Comparison of ENCODE assay signal across 8 mouse cellular contexts in genomic region chr8:8620536-8620935, GRCm38 (mm10). TPM values are rescaled to one million over a fixed set of nuclear protein-coding genes. Genes with fewer than 3 reads are reported as not detected.
DNase-seq lines count a peak whose midpoint lies in the region; ATAC-seq lines count a peak whose summit lies in the region.
"Had no signal": no experiment of that assay in that cellular context is flagged by ENCODE, and none has a peak within 500 bp of the region (broad histone marks: within the 10 kb centered on the region; RNA-seq: fewer than 3 reads in every experiment).

No protein-coding gene starts in this region.

- no peaks in the 10 kb centered on the region for H3K9me3 ChIP-seq in lung, embryonic 15.5 days
- H3K9me3 ChIP-seq in forebrain, embryonic 12.5 days: no peaks in the 10 kb centered on the region

- DNase-seq in lung, postnatal 25 days (ENCODE audit: low spot score): no peak
- peak; percentile 44 for DNase-seq in ZHBTc4 (ENCODE audit: low read depth, low spot score)
- peak; percentile 57 to 69 for DNase-seq in right cerebral cortex, postnatal 10 days (ENCODE audit: low spot score in 2 of 2)
- DNase-seq in urinary bladder, postnatal 14 days (ENCODE audit: low spot score): no peak
- DNase-seq: thymus, postnatal 36 days had no signal

- H3K4me3 ChIP-seq in lung, embryonic 15.5 days: no peak overlapping the region
- H3K4me3 ChIP-seq in forebrain, embryonic 12.5 days (replicated peaks): no peak overlapping the region

- WGBS in lung, embryonic 15.5 days: 89% methylated on average over 21 of the region's 21 CpGs
- WGBS in forebrain, embryonic 12.5 days: 85% methylated on average over 21 of the region's 21 CpGs

- no peak overlapping the region for H3K4me2 ChIP-seq in lung, embryonic 15.5 days
- H3K4me2 ChIP-seq in forebrain, embryonic 12.5 days: no peak overlapping the region

- peaks cover 45% of the 10 kb centered on the region for H3K36me3 ChIP-seq in lung, embryonic 15.5 days
- H3K36me3 ChIP-seq in forebrain, embryonic 12.5 days (replicated peaks): peaks cover 57% of the 10 kb centered on the region

- H3K27me3 ChIP-seq in lung, embryonic 15.5 days: no peaks in the 10 kb centered on the region
- 0 out of 2 replicates have a peak, but pooled peaks cover 4% of the 10 kb centered on the region for H3K27me3 ChIP-seq in forebrain, embryonic 12.5 days

- H3K4me1 ChIP-seq in lung, embryonic 15.5 days: peaks cover 19% of the 10 kb centered on the region
- H3K4me1 ChIP-seq in forebrain, embryonic 12.5 days: peaks cover 30% of the 10 kb centered on the region

- 0 out of 2 replicates have a peak overlapping the region, but pooled peaks have one; percentile 37 for H3K27ac ChIP-seq in lung, embryonic 15.5 days
- peak overlapping the region; percentile 59; the same call in 1 of the 2 replicates for H3K27ac ChIP-seq in forebrain, embryonic 12.5 days

- no peak overlapping the region for H3K9ac ChIP-seq in lung, embryonic 15.5 days
- no peak overlapping the region for H3K9ac ChIP-seq in forebrain, embryonic 12.5 days

- ATAC-seq in lung, embryonic 15.5 days (ENCODE audit: borderline replicate concordance, extremely low read depth, low FRiP score, low TSS enrichment): no peak
- ATAC-seq in forebrain, embryonic 12.5 days (ENCODE audit: low FRiP score): no peak
- ATAC-seq in activated CD4-positive, CD25-positive, alpha-beta regulatory T cell, adult 4 months: no peak

RNA-seq across cellular contexts. Expression of gene Efnb2, which starts 40.5 kb away (rescaled TPM):
- 25.7 and 26.2 TPM in 2 replicates for polyA plus RNA-seq in lung, embryonic 15.5 days (2015; fragmentation: Nextera tagmentation; extraction: Ambion mirVana)
- polyA plus RNA-seq in forebrain, embryonic 12.5 days (2016; fragmentation: Nextera tagmentation; extraction: Ambion mirVana): 57.5 and 68.2 TPM in 2 replicates
- under 1 TPM in 1 of 2 experiments, not detected in 1; 0.07 TPM for polyA plus RNA-seq in activated CD4-positive, CD25-positive, alpha-beta regulatory T cell, adult 4 months (2017; shearing (Covaris generic))

Comparison
In these comparisons a context has a peak if more than half of its experiments do, and no peak if none do; other contexts are left out.
1. DNase-seq: peak in ZHBTc4 (single experiment) and right cerebral cortex, postnatal 10 days (2 of 2); none in lung, postnatal 25 days (single experiment) and urinary bladder, postnatal 14 days (single experiment).
2. RNA of gene Efnb2, which starts 40.5 kb away (polyA plus RNA-seq): 57.5 to 68.2 TPM in forebrain, embryonic 12.5 days and 25.7 to 26.2 TPM in lung, embryonic 15.5 days; 0.07 TPM in activated CD4-positive, CD25-positive, alpha-beta regulatory T cell, adult 4 months; every median in the first group is over 10 times any median in the second.